Mouse (Mus musculus) heart, adult 2 months (tissue): ENCODE measurements at regions not wholly inside any gene's neighbourhood (a gene's known extent, or its start where the extent isn't known, plus 50 kb on each side); places are given as distances from the start of the nearest gene placed in this dataset.
A peak's percentile ranks its signal among the peaks of the same experiment; 100 is the strongest.

Experiments
- DNase-seq, 2 experiments: peaks; one replicate each; pipeline ENCODE4 v3.0.0; 2021
- H3K27ac ChIP-seq: fragments of 200-600 bp; 2 replicates; pipeline ENCODE4 v1.8.1; 2022
- H3K27me3 ChIP-seq: fragments of 200-500 bp; 2 replicates; pipeline ENCODE4 v1.6.1; 2012; ENCODE audit warnings: mild to moderate bottlenecking, low read length, inconsistent platforms, mixed read lengths; ENCODE audit not compliant: control insufficient read depth, insufficient read depth
- H3K36me3 ChIP-seq: fragments of 200-500 bp; 2 replicates; pipeline ENCODE4 v1.6.1; 2012; ENCODE audit warnings: low read length, inconsistent platforms; ENCODE audit not compliant: control insufficient read depth, insufficient read depth
- H3K4me1 ChIP-seq: fragments of 200-500 bp; 2 replicates; pipeline ENCODE4 v1.6.1; 2011; ENCODE audit warnings: low read length; ENCODE audit not compliant: control insufficient read depth, insufficient read depth
- H3K4me3 ChIP-seq: fragments of 200-600 bp; 2 replicates; pipeline ENCODE4 v1.8.1; 2022
- H3K79me2 ChIP-seq: fragments of 200-500 bp; replicated peaks from 2 replicates; pipeline ENCODE4 v1.6.1; 2012; ENCODE audit warnings: mild to moderate bottlenecking, inconsistent platforms, low read length, moderate library complexity, mixed read lengths; ENCODE audit not compliant: control insufficient read depth, insufficient read depth
- H3K9ac ChIP-seq: fragments of 200-500 bp; 2 replicates; pipeline ENCODE4 v1.6.1; 2012; ENCODE audit warnings: low read depth, mild to moderate bottlenecking, control low read depth, inconsistent platforms, low read length, mixed read lengths
- CTCF ChIP-seq: fragments of 200-600 bp; IDR thresholded peaks from 2 replicates; pipeline ENCODE4 v1.8.1; 2022; ENCODE audit warnings: antibody characterized with exemption, mild to moderate bottlenecking, moderate library complexity
- EP300 ChIP-seq: fragments of 200-500 bp; IDR thresholded peaks from 2 replicates; pipeline ENCODE4 v1.6.1; 2011; ENCODE audit warnings: low read depth, low read length, control low read depth; ENCODE audit not compliant: insufficient read depth
- POLR2A ChIP-seq: fragments of 200-500 bp; IDR thresholded peaks from 2 replicates; pipeline ENCODE4 v1.6.1; 2011; ENCODE audit warnings: mild to moderate bottlenecking, low read depth, low read length, control low read depth; ENCODE audit not compliant: insufficient read depth
- WGBS: fragments of 180-500 bp; shearing (Covaris S2); methylation state at CpG from one replicate; pipeline ENCODE4 v1.1.7; 2018; 5-methylcytosine and 5-hydroxymethylcytosine counted together
- intact Hi-C: fragments of 180-260 bp; cut with DNase I; formaldehyde crosslinking; loops from one replicate; pipeline ENCODE4 v1.15.1; 2025

GRCm38 (mm10) chr13:60522719-60523450, 78.9 kb upstream of the Dapk1 start:
- Histone ChIP-seq H3K79me2 (no peaks in the 10 kb centered on the region), H3K36me3 (no peaks in the 10 kb centered on the region), H3K27ac (no peak overlapping the region), H3K4me3 (no peak overlapping the region), H3K4me1 (peaks cover 2% of the 10 kb centered on the region), H3K27me3 (no peaks in the 10 kb centered on the region), H3K9ac (no peak overlapping the region)
- TF ChIP-seq EP300 (0 out of 2 replicates have a peak, but pooled peaks have one; percentile 55), CTCF (no peak)
- DNase-seq = peak; percentile 22 to 47
- 32% methylated on average over 8 of the region's 8 CpGs for WGBS
- intact Hi-C loops = loop anchor here (5.0 kb wide), 2 partner anchors 36 to 79 kb away; partner anchors contain the start of gene Dapk1

GRCm38 (mm10) chr13:60527806-60528205, 73.9 kb upstream of the Dapk1 start:
- no peak overlapping the region for H3K9ac ChIP-seq
- TF ChIP-seq EP300 (no peak), POLR2A (no peak), CTCF (no peak)
- H3K36me3 ChIP-seq = no peaks in the 10 kb centered on the region
- no peak overlapping the region for H3K27ac ChIP-seq
- H3K4me3 ChIP-seq = no peak overlapping the region
- H3K27me3 ChIP-seq = no peaks in the 10 kb centered on the region
- 89% methylated on average over 2 of the region's 2 CpGs for WGBS
- H3K4me1 ChIP-seq = peaks cover 2% of the 10 kb centered on the region
- intact Hi-C loops = no loop called here
- no peaks in the 10 kb centered on the region for H3K79me2 ChIP-seq
- no peak for DNase-seq

- no peak for DNase-seq
- Histone ChIP-seq H3K36me3 (no peaks in the 10 kb centered on the region), H3K9ac (no peak overlapping the region), H3K4me1 (no peaks in the 10 kb centered on the region), H3K79me2 (no peaks in the 10 kb centered on the region), H3K4me3 (no peak overlapping the region), H3K27ac (no peak overlapping the region), H3K27me3 (no peaks in the 10 kb centered on the region)
- intact Hi-C loops = no loop called here
- TF ChIP-seq CTCF (no peak), EP300 (no peak), POLR2A (no peak)
- whole genome bisulfite sequencing = 89% methylated on average over 1 of the region's 1 CpGs
Observed at GRCm38 (mm10) chr13:60528819-60529218, 72.9 kb upstream of the Dapk1 start.

GRCm38 (mm10) chr13:60529381-60530069, 72.2 kb upstream of the Dapk1 start:
- intact Hi-C loops = no loop called here
- TF ChIP-seq CTCF = no peak
- DNase-seq = no peak
- Histone ChIP-seq H3K27me3 (no peaks in the 10 kb centered on the region), H3K9ac (no peak overlapping the region), H3K4me3 (no peak overlapping the region), H3K36me3 (no peaks in the 10 kb centered on the region), H3K4me1 (no peaks in the 10 kb centered on the region), H3K79me2 (no peaks in the 10 kb centered on the region), H3K27ac (no peak overlapping the region)
- WGBS = 52% methylated on average over 6 of the region's 6 CpGs

GRCm38 (mm10) chr13:60533871-60534427, 67.8 kb upstream of the Dapk1 start:
- TF ChIP-seq EP300 (no peak), CTCF (no peak), POLR2A (no peak)
- Histone ChIP-seq H3K79me2 (no peaks in the 10 kb centered on the region), H3K9ac (no peak overlapping the region), H3K4me1 (no peaks in the 10 kb centered on the region), H3K4me3 (no peak overlapping the region), H3K36me3 (no peaks in the 10 kb centered on the region), H3K27ac (no peak overlapping the region), H3K27me3 (no peaks in the 10 kb centered on the region)
- no peak for DNase-seq
- intact Hi-C loops = no loop called here
- WGBS = 58% methylated on average over 8 of the region's 8 CpGs

- Histone ChIP-seq H3K36me3 (no peaks in the 10 kb centered on the region), H3K27me3 (no peaks in the 10 kb centered on the region), H3K4me1 (no peaks in the 10 kb centered on the region), H3K4me3 (no peak overlapping the region), H3K27ac (no peak overlapping the region), H3K79me2 (no peaks in the 10 kb centered on the region), H3K9ac (no peak overlapping the region)
- no peak for DNase-seq
- TF ChIP-seq CTCF = no peak
- TF ChIP-seq EP300 = no peak
- no peak for TF ChIP-seq POLR2A
- intact Hi-C loops = no loop called here
- 63% methylated on average over 3 of the region's 3 CpGs for WGBS
Observed at GRCm38 (mm10) chr13:60534501-60534900, 67.2 kb upstream of the Dapk1 start.
